Mouse (Mus musculus) spleen, adult 2 months (tissue): ENCODE data around the gene Prkaa2.

Experiments used
- CTCF ChIP-seq: fragments of 200-500 bp; IDR thresholded peaks from 2 replicates; pipeline ENCODE4 v1.5.1; 2011; ENCODE audit warnings: mild to moderate bottlenecking, inconsistent platforms; ENCODE audit not compliant: insufficient read depth, insufficient read length, insufficient replicate concordance; ENCODE audit errors: extremely low read depth
- POLR2A ChIP-seq: fragments of 200-500 bp; IDR thresholded peaks from 2 replicates; pipeline ENCODE4 v1.6.1; 2011; ENCODE audit warnings: low read depth, low read length, inconsistent platforms

GRCm38 (mm10) chr4:105101337-105101688 is 8.4 kb downstream of the Prkaa2 start:
- TF ChIP-seq POLR2A: no peak
- TF ChIP-seq CTCF: no peak
